In the genomic region with DNA sequence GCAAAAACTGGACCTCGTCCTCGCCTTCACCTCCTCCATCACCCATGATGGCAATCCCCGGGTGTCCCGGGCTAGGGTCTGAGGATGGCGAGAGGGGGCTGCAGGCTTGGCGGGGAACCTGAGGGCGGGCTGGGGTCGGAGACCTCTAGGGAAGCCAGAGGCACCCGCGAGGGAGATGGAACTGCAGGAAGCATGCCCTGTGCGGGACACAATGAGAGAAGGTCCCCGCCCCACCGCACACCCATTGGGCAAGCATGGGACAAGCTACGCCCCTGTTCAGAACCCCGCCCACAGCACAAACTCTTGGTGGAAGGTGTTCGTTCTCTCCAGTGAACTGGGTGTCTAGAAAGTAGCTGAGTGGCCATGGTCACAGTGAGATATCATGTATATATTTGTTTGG, we compare ENCODE assay signal across 8 mouse cellular contexts. TPM values are rescaled to one million over a fixed set of nuclear protein-coding genes. Genes with fewer than 3 reads are reported as not detected.
DNase-seq lines count a peak whose midpoint lies in the region; ATAC-seq and TF ChIP-seq lines count a peak whose summit lies in the region.

A gene (minus strand): TSS at position 210 of the 400 bp plus-strand sequence.

- peak within 1 kb of the TSS; percentile 28 for H3K4me3 ChIP-seq in heart, embryonic 11.5 days (ENCODE audit: low read depth, low read length)
- peak within 1 kb of the TSS; percentile 15; the same call in 1 of the 2 replicates for H3K4me3 ChIP-seq in kidney, postnatal 0 days (replicated peaks; ENCODE audit: low read depth, low read length)

- H3K9me3 ChIP-seq in heart, embryonic 11.5 days (replicated peaks; ENCODE audit: control insufficient read depth, low read length): no peaks in the 10 kb centered on the region
- H3K9me3 ChIP-seq in kidney, postnatal 0 days (replicated peaks; ENCODE audit: low read length): no peaks in the 10 kb centered on the region

- WGBS in heart, embryonic 11.5 days (ENCODE audit: insufficient replicate concordance): 1% methylated on average over 16 of the region's 16 CpGs
- 0% methylated on average over 16 of the region's 16 CpGs for WGBS in kidney, postnatal 0 days

- H3K4me2 ChIP-seq in heart, embryonic 11.5 days: peak within 1 kb of the TSS; percentile 63
- peak within 1 kb of the TSS; percentile 73 for H3K4me2 ChIP-seq in kidney, postnatal 0 days (ENCODE audit: low read length)

- no peak within 1 kb of the TSS for H3K27ac ChIP-seq in heart, embryonic 11.5 days (ENCODE audit: low read depth, low read length)
- no peak within 1 kb of the TSS for H3K27ac ChIP-seq in kidney, postnatal 0 days

- TF ChIP-seq CTCF in kidney, postnatal 0 days (IDR thresholded peaks at IDR 0.05; ENCODE audit: low read depth): no peak

- ATAC-seq in heart, embryonic 11.5 days (replicated peaks; ENCODE audit: insufficient number of reproducible peaks, low FRiP score, low TSS enrichment): peak; percentile 68; the same call in 1 of the 2 replicates
- peak; percentile 64; the same call in 1 of the 2 replicates for ATAC-seq in kidney, postnatal 0 days (replicated peaks; ENCODE audit: low FRiP score, low read depth)
- no peak for ATAC-seq in cerebellum, adult (ENCODE audit: insufficient number of reproducible peaks, low FRiP score, low TSS enrichment)

- peaks cover 3% of the 10 kb centered on the region; the same call in 1 of the 2 replicates for H3K4me1 ChIP-seq in heart, embryonic 11.5 days (ENCODE audit: control insufficient read depth, insufficient read depth, low read length)
- peaks cover 3% of the 10 kb centered on the region; the same call in 1 of the 2 replicates for H3K4me1 ChIP-seq in kidney, postnatal 0 days (replicated peaks; ENCODE audit: insufficient read depth, low read length)

- H3K36me3 ChIP-seq in heart, embryonic 11.5 days (ENCODE audit: control insufficient read depth, insufficient read depth, low read length): no peaks in the 10 kb centered on the region
- no peaks in the 10 kb centered on the region for H3K36me3 ChIP-seq in kidney, postnatal 0 days (ENCODE audit: insufficient read depth, low read length)

- no peak within 1 kb of the TSS for H3K9ac ChIP-seq in heart, embryonic 11.5 days (ENCODE audit: low read depth, low read length)
- H3K9ac ChIP-seq in kidney, postnatal 0 days (ENCODE audit: low read depth, low read length): no peak within 1 kb of the TSS

- peak; percentile 22 for DNase-seq in right cerebral cortex, postnatal 4 days
- no peak for DNase-seq in right cerebral cortex, postnatal 14 days
- DNase-seq in embryo, embryonic 11.5 days (ENCODE audit: low read depth, low spot score): peak; percentile 56
- peak; percentile 68 for DNase-seq in kidney, postnatal 0 days (ENCODE audit: low spot score)
- DNase-seq in lung, postnatal 25 days (ENCODE audit: low spot score): peak; percentile 66
- DNase-seq in skeletal muscle tissue, adult 2 months (ENCODE audit: low read depth, low spot score): peak; percentile 92

- H3K27me3 ChIP-seq in heart, embryonic 11.5 days (ENCODE audit: control insufficient read depth, insufficient read depth, low read length): no peaks in the 10 kb centered on the region
- H3K27me3 ChIP-seq in kidney, postnatal 0 days (ENCODE audit: insufficient read depth, low read length): no peaks in the 10 kb centered on the region

RNA-seq across cellular contexts. Expression of the gene that starts here (rescaled TPM):
- polyA plus RNA-seq in heart, embryonic 11.5 days (2014; fragmentation: Nextera tagmentation; extraction: Ambion mirVana): 0.08 and 0.31 TPM in 2 replicates
- 0.15 and 0.17 TPM in 2 replicates for polyA plus RNA-seq in kidney, postnatal 0 days (2015; fragmentation: Nextera tagmentation; extraction: Ambion mirVana)

Comparison
In these comparisons a context has a peak if more than half of its experiments do, and no peak if none do; other contexts are left out.
1. Peak in ATAC-seq, H3K4me3 ChIP-seq and H3K4me2 ChIP-seq in heart, embryonic 11.5 days; RNA of the gene not detected or under 1 TPM.
2. Peak in DNase-seq, ATAC-seq, H3K4me3 ChIP-seq and H3K4me2 ChIP-seq in kidney, postnatal 0 days; RNA of the gene not detected or under 1 TPM.